Mouse (Mus musculus) liver, postnatal 0 days (tissue): ENCODE results near the gene Slc44a1.

Experiments
- CTCF ChIP-seq: sonication (generic); IDR thresholded peaks from 2 replicates; pipeline ENCODE4 v1.5.1; 2016; ENCODE audit warnings: antibody characterized with exemption, low read depth
- EP300 ChIP-seq: IDR thresholded peaks from 2 replicates; pipeline ENCODE4 v1.6.1; 2016; ENCODE audit warnings: antibody characterized with exemption, low read depth, mild to moderate bottlenecking

DNA sequence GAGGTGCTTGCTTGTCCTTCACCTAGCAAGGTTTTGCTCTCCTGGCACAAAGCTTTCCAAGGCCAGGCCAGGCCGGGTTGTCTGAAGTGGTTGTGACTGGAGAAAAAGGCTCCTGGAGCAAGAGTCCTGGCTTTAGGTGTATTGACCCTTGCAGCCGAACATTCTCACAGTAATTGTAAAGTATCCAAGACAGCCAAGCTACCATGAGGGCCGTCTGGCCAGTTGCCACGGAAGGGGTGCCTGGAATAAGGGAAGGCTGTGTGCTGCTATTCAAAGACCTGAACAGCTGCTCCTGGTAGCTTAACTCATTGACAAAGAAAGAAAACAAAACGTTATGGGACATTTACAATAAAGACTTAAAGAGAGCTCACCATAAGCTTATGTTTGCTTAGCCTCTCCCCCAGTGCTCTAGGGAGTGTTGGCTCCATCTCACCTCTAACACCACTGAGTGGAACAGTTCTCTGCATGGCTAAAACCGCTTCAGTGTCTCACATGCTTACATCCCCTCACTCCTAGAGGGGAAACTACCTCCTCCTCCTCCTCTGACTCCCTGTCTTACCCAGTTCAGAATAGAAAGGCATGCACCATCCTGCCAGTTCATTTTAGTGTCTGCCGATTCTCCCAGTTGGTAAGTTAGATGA, 197.2 kb downstream of the Slc44a1 start:
- TF ChIP-seq CTCF = no peak
- TF ChIP-seq EP300 = no peak
